Mouse (Mus musculus): ENCODE data around the gene Cacna1d.
A peak's percentile ranks its signal among the peaks of the same experiment; 100 is the strongest.

Cacna1d gene

GRCm38 (mm10) chr14:30204526-30204925 is 286.7 kb downstream of the Cacna1d start:
- DNase-seq (ENCODE audit: low spot score), result no peak

DNA sequence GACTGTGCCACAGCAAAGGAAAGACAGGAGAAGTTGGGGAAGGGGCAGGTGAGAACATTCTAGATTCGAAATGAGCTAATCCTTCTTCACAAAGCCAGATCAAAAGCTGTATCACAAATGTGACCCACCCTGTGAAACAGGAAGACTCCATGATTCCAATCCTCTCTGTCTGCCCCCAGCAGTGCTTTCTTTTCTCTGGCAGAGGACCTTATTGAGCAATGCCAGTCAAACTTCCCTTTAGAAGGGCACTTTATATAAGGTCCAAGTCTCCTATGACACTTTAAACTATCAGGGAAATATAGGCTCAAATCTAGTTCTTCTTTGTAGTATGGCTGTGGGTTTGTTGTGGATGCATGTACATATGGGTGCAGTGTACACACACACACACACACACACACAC is 290.9 kb downstream of the Cacna1d start:
- DNase-seq (ENCODE audit: low spot score), result no peak

DNA sequence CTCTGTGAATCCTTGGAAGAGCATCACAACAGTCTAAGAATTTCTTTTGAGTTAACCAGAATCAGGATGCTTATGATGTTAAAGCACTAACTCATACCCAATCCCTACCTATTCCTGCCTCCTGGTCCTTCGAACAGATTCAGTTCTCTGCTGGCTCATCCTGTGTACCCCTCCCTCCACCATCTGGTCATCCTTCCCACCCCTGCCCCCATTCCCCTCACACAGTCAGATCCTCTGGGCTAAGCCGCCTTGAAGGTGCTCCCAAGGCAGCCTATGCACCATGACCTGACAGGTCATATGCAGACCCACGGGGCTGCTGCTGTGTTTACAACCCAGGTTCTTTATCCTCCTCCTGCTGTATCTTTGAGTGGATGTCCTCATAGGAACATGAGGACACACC is 292.4 kb downstream of the Cacna1d start:
- no peak for DNase-seq (ENCODE audit: low spot score)

DNA sequence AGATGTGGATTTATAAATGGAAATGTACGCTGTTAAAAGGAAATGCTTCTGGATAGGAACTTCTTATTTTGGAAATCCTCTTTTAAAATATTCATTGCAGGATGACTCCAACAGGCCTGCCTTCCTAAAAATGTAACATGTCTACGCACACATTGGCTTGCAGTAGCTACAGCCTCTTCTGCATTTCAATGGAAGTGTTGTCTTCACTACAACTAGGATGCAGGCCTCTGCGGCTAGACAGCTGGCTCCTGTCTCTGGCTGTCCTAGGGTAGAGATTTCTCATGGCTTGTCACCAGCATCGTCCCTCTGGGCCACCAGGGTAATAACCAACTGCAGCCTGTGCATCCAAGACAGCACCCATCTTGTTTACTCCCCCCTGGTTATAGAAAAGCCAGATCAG is 293.1 kb downstream of the Cacna1d start:
- DNase-seq (ENCODE audit: low spot score), result no peak

DNA sequence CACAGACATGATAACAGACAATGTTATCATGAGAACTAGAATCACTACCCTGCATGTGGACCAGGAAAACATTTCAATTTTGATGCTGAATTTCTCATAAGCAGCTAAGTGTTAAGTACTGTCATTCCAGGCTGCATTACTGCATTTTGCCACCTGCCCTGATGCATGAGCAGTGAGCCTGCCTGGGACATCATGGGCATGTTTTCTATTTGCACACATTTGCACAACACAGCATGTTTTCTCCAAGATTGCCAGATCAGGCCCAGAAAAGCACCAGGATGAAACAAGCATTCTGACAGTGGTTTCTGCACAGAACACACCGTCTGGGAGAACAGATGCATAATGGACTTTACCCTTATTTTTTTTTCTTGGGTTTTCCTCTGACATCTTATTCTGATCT is 294.3 kb downstream of the Cacna1d start:
- no peak for DNase-seq (ENCODE audit: low spot score)

DNA sequence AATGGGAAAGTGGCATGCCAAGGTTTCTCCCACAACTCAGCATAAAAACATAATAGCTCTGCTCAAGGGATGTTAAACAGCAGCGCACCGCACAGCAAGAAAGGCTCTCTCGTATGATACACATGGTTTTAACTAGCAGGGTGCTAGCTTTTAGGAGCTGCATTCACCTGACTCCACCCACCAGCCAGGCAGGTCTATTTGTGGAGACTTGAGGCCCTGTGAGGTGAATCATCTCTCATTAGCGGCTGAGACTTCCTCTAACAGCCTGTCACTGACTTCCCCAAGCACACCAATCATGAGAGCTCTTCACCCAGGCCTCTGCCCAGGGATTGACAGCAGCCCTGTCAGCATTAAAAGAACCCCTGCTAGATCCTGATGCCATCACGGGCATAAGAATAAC is 295.0 kb downstream of the Cacna1d start:
- DNase-seq (ENCODE audit: low spot score), result peak; percentile 63

GRCm38 (mm10) chr14:30190308-30190971 is 300.8 kb downstream of the Cacna1d start:
- no peak for DNase-seq (ENCODE audit: low spot score)

DNA sequence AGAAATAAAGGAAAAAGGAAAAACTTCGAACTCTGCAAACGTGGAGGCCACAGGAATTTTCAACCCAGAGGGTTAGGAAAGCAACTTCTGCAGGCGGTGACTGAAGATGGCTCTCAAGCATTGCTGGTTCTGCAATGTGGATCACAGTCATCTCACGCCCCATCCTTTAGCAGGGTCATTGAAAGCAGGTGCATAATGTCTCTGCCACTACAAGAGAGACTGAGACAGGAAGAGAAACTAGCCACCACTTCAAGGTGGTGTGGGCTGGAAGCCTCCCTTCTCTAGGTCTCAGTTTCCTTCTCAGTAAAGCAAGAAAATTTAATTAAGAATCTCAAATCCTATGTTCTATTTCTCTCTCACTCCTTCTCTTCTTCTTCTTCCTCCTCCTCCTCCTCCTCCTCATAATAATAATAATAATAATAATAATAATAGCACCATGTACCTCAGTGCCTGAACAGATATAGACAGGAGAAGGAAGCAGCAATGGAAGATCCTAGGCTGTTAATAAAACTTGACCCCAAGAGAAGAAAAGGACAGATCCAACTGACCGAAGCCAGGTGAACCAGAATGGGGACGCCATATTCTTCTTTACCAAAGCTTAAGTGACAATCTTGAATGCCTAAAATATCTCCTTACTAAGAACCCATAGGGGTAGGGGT is 305.5 kb downstream of the Cacna1d start:
- DNase-seq (ENCODE audit: low spot score), result no peak

GRCm38 (mm10) chr14:30184445-30185152 is 306.7 kb downstream of the Cacna1d start:
- DNase-seq (ENCODE audit: low spot score), result no peak

GRCm38 (mm10) chr14:30184013-30184412 is 307.2 kb downstream of the Cacna1d start:
- no peak for DNase-seq (ENCODE audit: low spot score)

- no peak for DNase-seq (ENCODE audit: low spot score)
Observed at GRCm38 (mm10) chr14:30182624-30183524, 308.4 kb downstream of the Cacna1d start.

GRCm38 (mm10) chr14:30178306-30178705 is 312.9 kb downstream of the Cacna1d start:
- no peak for DNase-seq (ENCODE audit: low spot score)

DNA sequence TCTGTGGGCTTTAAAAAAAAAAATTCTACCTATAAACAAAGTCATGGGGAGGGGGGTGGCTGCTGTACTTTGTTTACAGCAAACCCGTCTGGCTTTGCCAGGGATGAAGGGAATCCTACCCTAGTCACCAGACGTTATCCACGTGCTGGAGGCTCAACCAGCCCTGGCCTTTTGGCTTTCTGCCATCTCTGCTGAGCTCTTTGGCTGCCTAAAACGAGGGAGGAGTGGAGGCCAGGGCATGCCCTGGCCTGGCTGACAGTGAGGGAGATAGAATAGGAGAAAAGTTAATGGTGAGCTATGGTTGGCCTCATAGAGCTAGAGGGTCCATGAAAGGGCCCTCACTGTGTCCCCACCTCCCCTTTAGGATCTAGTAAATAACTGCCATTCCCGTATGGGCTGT is 313.4 kb downstream of the Cacna1d start:
- DNase-seq (ENCODE audit: low spot score), result peak; percentile 20

- no peak for DNase-seq (ENCODE audit: low spot score)
Observed at GRCm38 (mm10) chr14:30175362-30175761, 315.9 kb downstream of the Cacna1d start.

- DNase-seq (ENCODE audit: low spot score), result no peak
Observed at GRCm38 (mm10) chr14:30172821-30173755, 318.2 kb downstream of the Cacna1d start.

DNA sequence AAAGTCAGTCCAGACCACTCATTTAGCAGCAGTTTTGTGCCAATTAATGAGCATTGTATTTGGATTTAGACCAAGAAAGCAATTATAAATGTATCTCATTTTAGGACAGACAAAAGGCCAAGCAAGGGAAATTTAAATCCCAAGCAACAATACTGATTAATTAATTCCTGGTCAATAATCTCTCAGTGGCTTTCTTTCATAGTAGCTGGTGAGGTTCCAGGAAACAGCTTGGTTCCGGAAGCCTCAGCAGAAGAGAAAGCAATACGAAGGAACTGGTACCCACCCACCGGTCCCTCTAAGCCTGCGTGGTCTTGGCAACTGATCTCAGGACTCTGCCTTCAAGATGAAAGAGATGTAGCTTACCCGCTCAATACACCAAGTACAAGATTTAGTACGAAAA is 319.7 kb downstream of the Cacna1d start:
- no peak for DNase-seq (ENCODE audit: low spot score)

DNA sequence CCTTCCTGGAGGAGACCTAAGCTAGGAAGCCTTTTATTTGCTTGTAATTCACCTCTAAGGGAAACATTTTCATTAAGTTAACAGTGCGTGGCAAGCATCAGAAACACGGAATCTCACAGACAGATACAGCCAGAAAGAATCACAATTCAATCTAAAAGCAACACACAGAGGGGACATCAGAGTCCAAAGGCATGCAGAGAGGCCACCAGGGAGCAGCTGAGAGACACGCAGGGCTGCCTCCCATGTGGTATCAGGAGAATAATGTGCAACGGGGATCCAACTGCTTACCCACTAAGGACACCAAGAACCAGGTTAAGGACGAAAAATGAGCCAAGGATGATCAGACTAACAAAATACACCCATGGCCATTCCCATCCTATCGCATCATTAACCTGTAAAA is 320.2 kb downstream of the Cacna1d start:
- DNase-seq (ENCODE audit: low spot score), result no peak

DNA sequence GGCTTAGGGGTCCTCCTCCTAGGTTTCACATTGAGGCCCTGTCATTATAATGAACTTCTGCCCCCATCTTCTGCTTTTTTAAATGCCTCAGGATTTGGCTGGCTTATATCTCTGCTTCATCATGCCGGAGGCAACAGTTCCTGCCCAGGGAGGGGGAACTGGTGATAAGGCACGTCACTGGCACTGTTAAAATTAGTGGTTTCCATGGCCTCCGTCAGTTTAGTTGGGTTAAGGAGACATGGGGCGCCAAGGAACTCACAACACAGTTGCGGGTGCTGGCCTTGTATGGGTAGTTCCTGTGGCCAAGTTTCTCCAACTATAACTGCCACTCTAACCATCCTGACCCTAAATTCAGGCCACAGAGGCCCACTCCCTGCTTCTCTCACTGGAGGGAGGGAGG is 321.8 kb downstream of the Cacna1d start:
- DNase-seq (ENCODE audit: low spot score), result no peak

GRCm38 (mm10) chr14:30168902-30169301 is 322.4 kb downstream of the Cacna1d start:
- DNase-seq (ENCODE audit: low spot score), result no peak

GRCm38 (mm10) chr14:30168387-30168786 is 322.9 kb downstream of the Cacna1d start:
- no peak for DNase-seq (ENCODE audit: low spot score)

- no peak for DNase-seq (ENCODE audit: low spot score)
Observed at GRCm38 (mm10) chr14:30167606-30168005, 323.6 kb downstream of the Cacna1d start.
